Mouse (Mus musculus): ENCODE measurements at regions not wholly inside any gene's neighbourhood (a gene's known extent, or its start where the extent isn't known, plus 50 kb on each side); places are given as distances from the start of the nearest gene placed in this dataset.
A peak's percentile ranks its signal among the peaks of the same experiment; 100 is the strongest.
"Not testable (repeated sequence)": the region's sequence is repeated elsewhere in the genome, so short reads cannot be mapped to it uniquely, and the experiment has no call there.

DNA sequence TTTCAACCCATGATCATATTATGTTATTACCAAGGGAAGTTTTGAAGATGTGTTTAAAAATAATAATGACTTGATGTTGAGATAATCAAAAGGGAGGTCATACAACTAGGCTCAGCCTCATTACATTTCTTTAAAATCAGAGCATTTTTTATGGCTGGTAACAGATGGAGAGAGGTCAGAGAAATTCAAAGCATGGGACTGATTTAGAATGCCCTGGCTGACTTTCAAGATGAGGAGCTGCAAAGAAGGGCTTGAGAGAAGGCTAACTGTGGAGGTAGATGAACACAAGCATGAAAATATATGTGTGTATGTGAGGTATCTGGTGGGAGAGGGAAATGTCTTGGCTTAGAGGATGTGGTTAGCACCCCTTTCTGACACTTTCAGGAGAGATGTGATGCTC, 502.6 kb upstream of the Gdi2 start:
- not testable (repeated sequence) for H3K36me3 ChIP-seq; H3K27me3 ChIP-seq; H3K4me1 ChIP-seq; H3K4me2 ChIP-seq; ATAC-seq (ENCODE audit: insufficient number of reproducible peaks, low FRiP score, low TSS enrichment, low read depth); H3K27ac ChIP-seq; H3K9ac ChIP-seq; H3K9me3 ChIP-seq; H3K4me3 ChIP-seq

GRCm38 (mm10) chr13:3037010-3037409, 500.9 kb upstream of the Gdi2 start:
- not testable (repeated sequence) for H3K27ac ChIP-seq, H3K4me2 ChIP-seq, H3K4me3 ChIP-seq, H3K9ac ChIP-seq, H3K27me3 ChIP-seq, H3K36me3 ChIP-seq, H3K9me3 ChIP-seq, H3K4me1 ChIP-seq
- 0 out of 2 replicates have a peak, but pooled peaks have one; percentile 24 for ATAC-seq (ENCODE audit: insufficient number of reproducible peaks, low FRiP score, low TSS enrichment, low read depth)
- 18% methylated on average over 1 of the region's 1 CpGs for WGBS

DNA sequence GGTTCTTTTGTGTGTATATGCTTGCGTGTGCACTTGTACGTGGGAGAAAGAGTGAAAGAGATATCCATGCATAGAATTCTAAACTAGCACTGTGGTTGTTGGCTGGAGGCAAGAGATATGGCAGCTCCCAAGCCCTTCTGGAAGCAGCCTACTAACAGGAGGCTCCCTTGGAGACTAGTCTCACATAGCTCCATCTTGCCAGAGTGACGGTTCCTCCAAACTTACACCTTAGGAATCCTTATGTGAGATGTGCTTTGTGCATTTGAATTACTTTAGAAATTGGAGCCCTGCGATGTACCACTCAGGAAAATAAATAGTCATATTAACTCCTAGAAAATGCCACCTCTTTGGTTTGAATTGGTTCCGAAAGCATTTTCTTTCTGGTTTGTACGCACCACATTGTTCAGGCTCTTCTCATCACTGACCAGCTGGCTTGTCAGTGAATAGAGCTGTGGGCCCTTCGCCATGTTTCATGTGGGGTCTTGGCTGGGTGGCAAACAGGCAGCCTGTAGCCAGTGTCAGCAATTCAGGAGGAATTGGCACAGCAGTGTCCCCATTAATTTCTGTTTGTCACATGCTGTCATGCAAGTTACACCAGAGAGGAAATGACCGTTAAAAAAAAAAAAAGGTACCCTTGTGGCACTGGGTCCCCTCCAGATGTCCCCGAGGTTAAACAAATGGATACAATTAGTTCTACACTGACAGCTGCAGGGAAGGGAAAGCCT, 491.3 kb upstream of the Gdi2 start:
- 70% methylated on average over 9 of the region's 9 CpGs for WGBS
- H3K27ac ChIP-seq, H3K4me1 ChIP-seq: not testable (repeated sequence)

DNA sequence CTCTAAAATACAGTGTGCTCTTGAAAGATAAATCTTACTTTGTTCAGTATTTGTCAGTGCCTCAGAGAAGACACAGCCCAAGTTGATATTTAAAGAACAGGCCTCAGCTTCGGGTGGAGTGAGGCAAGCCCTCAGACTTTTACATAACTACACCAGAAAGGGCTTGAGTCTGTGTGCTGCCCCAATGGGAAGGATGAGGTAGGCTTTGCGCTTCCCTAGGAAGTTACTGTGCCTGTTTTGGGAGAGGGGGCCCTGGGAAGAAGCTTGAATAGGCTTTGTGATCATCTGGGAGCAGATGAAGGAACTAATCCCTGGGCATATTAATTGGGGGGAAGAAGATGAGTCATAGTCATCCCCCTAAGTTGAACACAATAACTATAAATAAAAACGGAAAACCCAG, 454.4 kb upstream of the Gdi2 start:
- H3K27me3 ChIP-seq; H3K4me3 ChIP-seq; H3K27ac ChIP-seq; ATAC-seq (ENCODE audit: insufficient number of reproducible peaks, low FRiP score, low TSS enrichment, low read depth); H3K4me1 ChIP-seq; H3K9me3 ChIP-seq; H3K9ac ChIP-seq; H3K36me3 ChIP-seq; H3K4me2 ChIP-seq: not testable (repeated sequence)
- 72% methylated on average over 3 of the region's 3 CpGs for WGBS

More for the DNA sequence above, 491.3 kb upstream of the Gdi2 start:
- H3K9ac ChIP-seq; H3K27me3 ChIP-seq; H3K4me3 ChIP-seq; H3K4me2 ChIP-seq; ATAC-seq (ENCODE audit: insufficient number of reproducible peaks, low FRiP score, low TSS enrichment, low read depth); H3K9me3 ChIP-seq; H3K36me3 ChIP-seq: not testable (repeated sequence)

GRCm38 (mm10) chr13:3089971-3090370, 447.9 kb upstream of the Gdi2 start:
- not testable (repeated sequence) for ATAC-seq (ENCODE audit: insufficient number of reproducible peaks, low FRiP score, low TSS enrichment, low read depth); H3K9me3 ChIP-seq; H3K27ac ChIP-seq; H3K4me3 ChIP-seq; H3K4me2 ChIP-seq; H3K9ac ChIP-seq; H3K4me1 ChIP-seq; H3K36me3 ChIP-seq; H3K27me3 ChIP-seq
- WGBS = 86% methylated on average over 7 of the region's 7 CpGs

DNA sequence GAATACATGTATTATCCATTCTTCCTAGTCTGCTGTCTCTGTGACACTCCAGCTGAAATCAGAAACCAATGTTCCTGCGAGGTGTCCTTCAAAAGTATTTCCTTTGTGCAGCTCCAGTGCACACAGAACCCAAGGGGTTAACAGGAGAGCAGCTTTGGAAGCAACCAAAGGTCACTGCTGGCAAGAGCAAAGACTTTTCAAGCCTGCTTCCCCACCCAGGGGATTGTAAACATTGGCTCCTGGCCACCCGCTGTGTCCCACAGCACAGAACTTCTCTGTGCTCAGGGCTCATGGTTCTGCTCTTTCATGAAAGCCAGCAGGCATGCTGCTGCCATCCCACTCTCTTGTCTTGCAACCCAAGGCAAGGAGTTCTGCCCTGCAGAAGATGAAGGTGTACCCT, 431.3 kb upstream of the Gdi2 start:
- H3K9me3 ChIP-seq; H3K4me1 ChIP-seq; H3K27me3 ChIP-seq; H3K36me3 ChIP-seq; H3K4me3 ChIP-seq; H3K27ac ChIP-seq; H3K4me2 ChIP-seq; ATAC-seq (ENCODE audit: insufficient number of reproducible peaks, low FRiP score, low TSS enrichment, low read depth); H3K9ac ChIP-seq: not testable (repeated sequence)
- WGBS = 63% methylated on average over 2 of the region's 2 CpGs

DNA sequence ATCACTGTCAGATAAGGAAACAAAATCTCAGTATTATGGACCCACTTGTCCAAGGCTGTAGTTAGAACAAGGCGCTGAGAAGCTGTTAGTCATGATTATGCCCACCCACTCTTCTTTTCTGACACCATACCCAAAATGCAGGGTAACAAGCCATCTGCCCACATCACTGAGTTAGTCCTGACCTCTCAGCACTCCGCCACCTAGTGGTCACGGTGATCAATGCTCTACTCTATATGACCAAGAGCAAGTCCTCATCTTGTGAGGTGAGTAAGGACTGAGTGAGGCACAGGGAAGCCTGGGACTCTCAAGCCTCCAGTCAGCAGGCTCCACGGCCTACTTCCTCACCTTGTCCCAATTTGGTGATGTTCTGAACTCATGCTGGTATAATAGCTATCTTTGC, 409.7 kb upstream of the Gdi2 start:
- H3K4me2 ChIP-seq; H3K4me1 ChIP-seq; H3K9me3 ChIP-seq; H3K27ac ChIP-seq; H3K27me3 ChIP-seq; ATAC-seq (ENCODE audit: insufficient number of reproducible peaks, low FRiP score, low TSS enrichment, low read depth); H3K9ac ChIP-seq; H3K4me3 ChIP-seq; H3K36me3 ChIP-seq: not testable (repeated sequence)
- WGBS = 22% methylated on average over 4 of the region's 4 CpGs

GRCm38 (mm10) chr13:3137281-3137680, 400.6 kb upstream of the Gdi2 start:
- 74% methylated on average over 2 of the region's 2 CpGs for WGBS
- not testable (repeated sequence) for H3K4me1 ChIP-seq; H3K4me3 ChIP-seq; ATAC-seq (ENCODE audit: insufficient number of reproducible peaks, low FRiP score, low TSS enrichment, low read depth); H3K9ac ChIP-seq; H3K4me2 ChIP-seq; H3K27me3 ChIP-seq; H3K27ac ChIP-seq; H3K9me3 ChIP-seq; H3K36me3 ChIP-seq

DNA sequence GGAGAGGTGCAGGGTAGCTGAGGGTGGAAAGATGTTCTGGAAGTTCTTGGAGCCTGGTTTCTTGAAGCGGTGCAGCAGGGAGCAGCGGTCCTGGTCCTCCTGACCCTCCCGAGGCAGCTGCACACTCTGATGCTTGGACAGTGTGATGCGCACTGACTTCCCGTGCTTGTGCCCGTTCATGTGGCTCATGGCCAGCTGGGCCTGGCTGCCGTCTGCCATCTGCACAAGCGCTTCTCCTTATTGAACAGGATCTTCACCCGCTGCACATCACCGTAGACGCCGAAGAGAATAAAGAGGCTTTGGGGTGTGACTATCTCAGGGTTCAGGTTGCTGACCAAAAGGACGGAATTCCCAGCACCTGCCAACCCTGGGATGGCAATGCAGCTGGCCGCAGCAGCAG, 399.2 kb upstream of the Gdi2 start:
- Histone ChIP-seq H3K27me3 (no peaks in the 10 kb centered on the region), H3K27ac (no peak overlapping the region), H3K9ac (no peak overlapping the region), H3K4me2 (no peak overlapping the region), H3K4me1 (no peaks in the 10 kb centered on the region), H3K4me3 (no peak overlapping the region), H3K36me3 (no peaks in the 10 kb centered on the region), H3K9me3 (no peaks in the 10 kb centered on the region; the same call in 1 of the 2 replicates)
- no peak for ATAC-seq (ENCODE audit: insufficient number of reproducible peaks, low FRiP score, low TSS enrichment, low read depth)
- 95% methylated on average over 14 of the region's 14 CpGs for WGBS

DNA sequence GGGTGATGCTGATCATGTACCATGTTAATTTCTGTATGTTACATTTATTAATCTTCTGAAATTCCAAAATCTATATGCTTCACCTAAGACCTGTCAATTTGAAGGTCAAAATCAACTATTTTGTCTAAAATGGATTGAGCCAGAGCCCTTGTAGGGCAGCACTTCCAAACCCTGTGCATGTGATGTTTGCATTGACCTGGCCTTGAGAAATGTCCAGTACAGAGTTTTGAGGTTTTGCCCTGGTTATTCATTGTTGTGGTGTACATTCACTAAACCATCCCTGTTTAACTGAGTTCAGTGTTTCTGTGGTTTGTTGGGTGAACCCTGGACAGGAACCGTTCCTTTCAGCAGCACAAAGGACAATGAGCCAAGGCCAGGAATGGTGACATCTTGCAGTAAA, 392.4 kb upstream of the Gdi2 start:
- H3K4me1 ChIP-seq; H3K9me3 ChIP-seq; H3K9ac ChIP-seq; H3K36me3 ChIP-seq; H3K4me3 ChIP-seq; H3K27ac ChIP-seq; H3K4me2 ChIP-seq; ATAC-seq (ENCODE audit: insufficient number of reproducible peaks, low FRiP score, low TSS enrichment, low read depth); H3K27me3 ChIP-seq: not testable (repeated sequence)
- 81% methylated on average over 1 of the region's 1 CpGs for WGBS

Data from limb, embryonic 15.5 days (tissue).